Mouse (Mus musculus) bone marrow macrophage, adult 2 months (primary cell): ENCODE data around the gene Gm20708.

Experiments
- CTCF ChIP-seq: IDR thresholded peaks from 2 replicates; pipeline ENCODE4 v1.5.1; 2012; ENCODE audit warnings: low read depth, mild to moderate bottlenecking, low read length, moderate library complexity
- POLR2A ChIP-seq: IDR thresholded peaks from 2 replicates; pipeline ENCODE4 v1.6.1; 2012; ENCODE audit warnings: mild to moderate bottlenecking, low read depth, low read length, borderline replicate concordance

DNA sequence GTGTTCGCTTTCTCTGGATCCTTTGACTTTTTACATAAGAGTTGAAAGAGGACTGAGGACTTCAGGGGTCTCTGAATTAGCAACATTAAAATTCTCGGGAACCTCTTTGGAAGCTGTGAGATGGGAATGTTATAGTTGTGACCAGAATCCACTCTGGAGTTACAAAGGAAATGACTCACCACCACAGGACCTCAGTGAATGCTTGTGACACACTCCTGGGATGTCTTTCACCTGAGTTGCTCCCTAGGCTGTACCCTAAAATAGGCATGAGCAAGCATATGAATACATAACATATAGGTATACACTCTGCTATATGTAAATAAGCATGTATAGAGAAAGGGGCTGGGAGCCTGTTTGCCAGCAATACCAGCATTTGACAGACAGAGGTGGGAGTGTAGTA is 34.0 kb downstream of the Gm20708 start:
- TF ChIP-seq POLR2A (no peak), CTCF (no peak)
